Mouse (Mus musculus): ENCODE results near the gene Cpxcr1. TPM values are rescaled to one million over a fixed set of nuclear protein-coding genes. Genes with fewer than 3 reads are reported as not detected.

Gene Cpxcr1
- not detected for total RNA-seq (2021)
- long read RNA-seq, experiment 1 = 0 reads
- long read RNA-seq, experiment 2 = 0 reads

DNA sequence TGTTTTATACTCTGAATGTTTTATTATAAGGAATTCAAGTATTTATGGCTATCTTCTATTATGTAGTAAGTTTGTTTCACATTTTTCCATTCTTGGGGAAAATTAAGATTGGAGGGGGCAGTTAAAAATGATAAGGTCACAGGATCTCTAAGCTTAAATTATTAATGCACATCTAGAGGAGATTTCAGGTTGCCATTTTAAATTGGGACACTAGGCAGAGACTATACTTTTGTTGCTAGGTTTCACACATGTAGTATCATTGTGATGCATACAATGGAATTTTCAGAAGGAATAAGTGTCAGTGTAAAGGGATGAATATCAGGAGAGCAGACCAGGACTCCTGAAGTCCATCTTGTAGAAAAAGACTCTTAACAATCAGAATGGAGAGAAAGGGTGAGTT lies at the start of gene Cpxcr1:
Gene Cpxcr1, plus strand, starts transcription at position 301 of the 400 bp plus-strand sequence.
- DNase-seq = no peak

Other genes with a start within 250 kb of the Cpxcr1 start
- gene H2afb2, start 232.2 kb downstream of the Cpxcr1 start, total RNA-seq (2021) = not detected

Data from adrenal gland, postnatal 10 days (tissue).